Mouse (Mus musculus) limb, embryonic 14.5 days (tissue): ENCODE measurements around the gene Ces1f. TPM values are rescaled to one million over a fixed set of nuclear protein-coding genes. Genes with fewer than 3 reads are reported as not detected.
"Not testable (repeated sequence)": the region's sequence is repeated elsewhere in the genome, so short reads cannot be mapped to it uniquely, and the experiment has no call there.

Experiments used
- ATAC-seq: fragments of 200-750 bp; cut with Nextera tagmentation; 2 replicates; pipeline ENCODE4 v1.8.0; 2017; ENCODE audit warnings: low read depth, moderate number of reproducible peaks, moderate TSS enrichment; ENCODE audit not compliant: low FRiP score
- DNase-seq: peaks from one replicate; pipeline ENCODE4 v3.0.0-alpha.2; 2015; ENCODE audit warnings: low spot score
- H3K27ac ChIP-seq: fragments of 300-500 bp; sonication (generic); replicated peaks from 2 replicates; pipeline ENCODE4 v1.5.1; 2014; ENCODE audit warnings: low read depth, mild to moderate bottlenecking, low read length, moderate library complexity, mixed read lengths
- H3K27me3 ChIP-seq: fragments of 300-500 bp; sonication (generic); 2 replicates; pipeline ENCODE4 v1.6.1; 2014; ENCODE audit warnings: low read length, mixed read lengths; ENCODE audit not compliant: control insufficient read depth, insufficient read depth
- H3K36me3 ChIP-seq: fragments of 300-500 bp; sonication (generic); 2 replicates; pipeline ENCODE4 v1.6.1; 2014; ENCODE audit warnings: mild to moderate bottlenecking, low read length, moderate library complexity, mixed read lengths; ENCODE audit not compliant: control insufficient read depth, insufficient read depth
- H3K4me1 ChIP-seq: fragments of 300-500 bp; sonication (generic); 2 replicates; pipeline ENCODE4 v1.6.1; 2014; ENCODE audit warnings: antibody characterized with exemption, low read length, mixed read lengths; ENCODE audit not compliant: control insufficient read depth, insufficient read depth
- H3K4me2 ChIP-seq: fragments of 300-500 bp; sonication (generic); replicated peaks from 2 replicates; pipeline ENCODE4 v1.6.1; 2014; ENCODE audit warnings: low read depth, mild to moderate bottlenecking, low read length, moderate library complexity; ENCODE audit not compliant: severe bottlenecking
- H3K4me3 ChIP-seq: fragments of 300-500 bp; sonication (generic); replicated peaks from 2 replicates; pipeline ENCODE4 v1.5.1; 2014; ENCODE audit warnings: low read length
- H3K9ac ChIP-seq: fragments of 300-500 bp; sonication (generic); 2 replicates; pipeline ENCODE4 v1.6.1; 2014; ENCODE audit warnings: mild to moderate bottlenecking, low read depth, low read length, moderate library complexity; ENCODE audit not compliant: severe bottlenecking
- H3K9me3 ChIP-seq: fragments of 300-500 bp; sonication (generic); 2 replicates; pipeline ENCODE4 v1.6.1; 2016; ENCODE audit warnings: low read length; ENCODE audit not compliant: control insufficient read depth
- POLR2A ChIP-seq: fragments of 200-500 bp; IDR thresholded peaks from 2 replicates; pipeline ENCODE4 v1.8.0; 2012; ENCODE audit warnings: inconsistent platforms, mild to moderate bottlenecking, moderate library complexity, borderline replicate concordance; ENCODE audit not compliant: insufficient read depth, insufficient read length; ENCODE audit errors: extremely low read depth
- WGBS: fragments of 180-500 bp; shearing (Covaris S2); extraction: QIAGEN DNeasy Blood & Tissue Kit; methylation state at CpG from one replicate; pipeline ENCODE4 v1.1.7; 2014; 5-methylcytosine and 5-hydroxymethylcytosine counted together
- polyA plus RNA-seq, 2 experiments: library from polyadenylated mRNA; depleted of rRNA in 1 of 2; stranded (reverse) in 1 of 2; unstranded in 1 of 2; fragments of >200 nt; fragmentation: Nextera tagmentation in 1 of 2; extraction: Ambion mirVana in 1 of 2; gene quantifications; 2 replicates each; pipeline versions ENCODE4 v1.2.1 to v1.2.3; 2012 to 2014

Ces1f gene
- polyA plus RNA-seq, 2 experiments, result 0.09 TPM; not detected in 1

- Histone ChIP-seq H3K9me3 (no peaks in the 10 kb centered on the region), H3K9ac (no peak within 1 kb of the TSS), H3K36me3 (no peaks in the 10 kb centered on the region), H3K4me3 (no peak within 1 kb of the TSS), H3K4me1 (no peaks in the 10 kb centered on the region), H3K27me3 (no peaks in the 10 kb centered on the region), H3K27ac (no peak within 1 kb of the TSS), H3K4me2 (no peak within 1 kb of the TSS)
- no peak for TF ChIP-seq POLR2A
- ATAC-seq, result no peak
- no peak for DNase-seq
Observed at GRCm38 (mm10) chr8:93229446-93229845, 50.1 kb downstream of the Ces1f start, which contains the start of gene Ces1e. Gene Ces1e, minus strand, starts transcription at chr8:93229619.

- Histone ChIP-seq H3K4me1 (no peaks in the 10 kb centered on the region), H3K36me3 (no peaks in the 10 kb centered on the region), H3K27me3 (no peaks in the 10 kb centered on the region), H3K9me3 (no peaks in the 10 kb centered on the region), H3K27ac (no peak overlapping the region), H3K9ac (no peak overlapping the region), H3K4me3 (no peak overlapping the region), H3K4me2 (no peak overlapping the region)
- ATAC-seq, result no peak
- no peak for DNase-seq
- no peak for TF ChIP-seq POLR2A
- WGBS, result 73% methylated on average over 11 of the region's 11 CpGs
Observed at GRCm38 (mm10) chr8:93228673-93229370, 50.7 kb downstream of the Ces1f start.

- H3K36me3 ChIP-seq, ATAC-seq, H3K9ac ChIP-seq, H3K27me3 ChIP-seq, H3K4me2 ChIP-seq, DNase-seq, H3K9me3 ChIP-seq, H3K27ac ChIP-seq, H3K4me3 ChIP-seq, H3K4me1 ChIP-seq: not testable (repeated sequence)
- 95% methylated on average over 1 of the region's 1 CpGs for WGBS
Observed at GRCm38 (mm10) chr8:93226471-93226870, 53.1 kb downstream of the Ces1f start.

GRCm38 (mm10) chr8:93221896-93222295 lies 57.7 kb downstream of the Ces1f start:
- ATAC-seq, result no peak
- no peak overlapping the region for H3K27ac ChIP-seq
- no peaks in the 10 kb centered on the region for H3K36me3 ChIP-seq
- no peak overlapping the region for H3K4me2 ChIP-seq
- H3K9ac ChIP-seq, result no peak overlapping the region
- 84% methylated on average over 3 of the region's 3 CpGs for WGBS
- no peaks in the 10 kb centered on the region for H3K27me3 ChIP-seq
- no peak overlapping the region for H3K4me3 ChIP-seq
- no peaks in the 10 kb centered on the region for H3K4me1 ChIP-seq
- no peak for TF ChIP-seq POLR2A
- H3K9me3 ChIP-seq, result no peaks in the 10 kb centered on the region
- DNase-seq, result no peak

GRCm38 (mm10) chr8:93217867-93218266 lies 61.7 kb downstream of the Ces1f start:
- TF ChIP-seq POLR2A, result no peak
- Histone ChIP-seq H3K4me3 (no peak overlapping the region), H3K4me2 (no peak overlapping the region), H3K27ac (no peak overlapping the region), H3K4me1 (no peaks in the 10 kb centered on the region), H3K27me3 (no peaks in the 10 kb centered on the region), H3K9me3 (no peaks in the 10 kb centered on the region), H3K36me3 (no peaks in the 10 kb centered on the region), H3K9ac (no peak overlapping the region)
- no peak for ATAC-seq
- no peak for DNase-seq
- WGBS, result 30% methylated on average over 4 of the region's 4 CpGs
